Mouse (Mus musculus) frontal cortex, postnatal 36 days (tissue): ENCODE measurements around the gene Dand5.

Experiments
- DNase-seq, 2 experiments: peaks; one replicate each; pipeline ENCODE4 v3.0.0; 2022; ENCODE audit warnings: low spot score in 2 of 2

The Dand5 gene

DNA sequence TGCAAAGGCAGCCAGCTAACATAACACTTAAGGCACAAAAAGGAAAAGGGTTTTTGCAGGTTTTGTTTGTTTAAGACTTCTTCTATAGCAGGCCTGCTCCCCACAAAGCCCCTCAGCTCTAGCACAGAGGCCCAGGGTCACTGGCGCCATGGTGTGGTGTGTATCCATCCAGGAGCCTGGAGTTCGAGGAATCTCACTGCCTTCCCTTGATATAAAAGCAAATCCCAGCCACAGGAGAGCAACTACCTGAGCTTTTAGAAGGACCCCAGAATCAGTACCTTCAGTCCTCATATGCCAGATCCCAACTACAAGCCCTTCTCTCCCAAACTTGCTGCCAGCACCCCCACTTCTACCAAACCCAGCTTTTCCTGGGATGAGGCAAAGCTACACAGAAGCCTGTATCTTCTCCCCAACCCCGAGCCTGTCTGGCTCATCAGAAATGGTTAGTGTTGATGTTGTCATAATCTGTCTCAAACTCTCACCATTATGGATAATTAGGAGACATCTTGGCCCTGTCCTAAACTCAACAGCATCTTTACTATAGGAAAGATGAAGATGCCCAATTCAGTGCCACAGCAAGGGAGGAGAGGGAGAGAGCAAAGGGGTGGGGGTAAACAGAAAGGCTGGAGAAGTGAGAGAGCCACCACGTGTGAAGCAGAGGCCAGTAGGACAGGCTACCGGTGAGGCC is 51.5 kb downstream of the Dand5 start:
- DNase-seq: no peak

DNA sequence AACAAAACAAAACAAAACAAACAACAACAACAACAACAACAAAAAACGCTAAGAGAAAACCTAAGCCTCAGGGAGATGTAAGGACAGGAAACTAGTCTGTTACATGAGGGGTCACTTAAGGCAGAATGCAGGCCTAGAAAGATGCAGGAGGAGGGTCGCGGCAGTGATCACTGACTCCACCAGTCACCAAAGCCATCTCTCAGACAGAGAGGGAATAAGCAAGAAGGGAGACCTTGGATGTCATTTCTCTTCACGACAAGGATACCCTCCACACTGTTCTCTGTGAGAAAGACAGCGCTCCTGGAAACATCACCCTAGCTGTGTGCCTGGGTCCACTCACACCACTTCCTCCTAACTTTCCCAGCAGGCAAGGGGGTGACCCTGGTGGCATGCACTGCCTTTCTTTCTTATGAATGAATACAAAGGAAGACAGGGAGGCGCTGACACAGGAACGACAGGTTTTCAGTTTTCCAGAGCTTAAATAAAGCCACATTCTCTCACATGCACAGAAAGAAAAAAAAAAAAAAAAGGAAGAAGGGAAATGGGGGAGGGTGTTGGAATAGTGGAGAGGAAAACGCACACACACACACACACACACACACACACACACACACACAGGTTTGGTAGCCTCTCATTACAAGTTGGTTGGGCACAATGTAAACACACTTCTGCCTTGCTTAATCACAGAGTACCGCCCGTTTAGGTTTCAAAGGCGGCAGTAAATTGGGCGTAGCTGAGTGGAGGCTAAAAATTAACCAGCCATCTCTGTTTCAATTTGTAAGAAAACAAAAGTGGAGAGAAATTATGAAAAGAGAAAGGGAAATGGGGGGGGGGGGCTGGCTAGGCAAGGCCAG is 52.3 kb downstream of the Dand5 start:
- DNase-seq: no peak

DNA sequence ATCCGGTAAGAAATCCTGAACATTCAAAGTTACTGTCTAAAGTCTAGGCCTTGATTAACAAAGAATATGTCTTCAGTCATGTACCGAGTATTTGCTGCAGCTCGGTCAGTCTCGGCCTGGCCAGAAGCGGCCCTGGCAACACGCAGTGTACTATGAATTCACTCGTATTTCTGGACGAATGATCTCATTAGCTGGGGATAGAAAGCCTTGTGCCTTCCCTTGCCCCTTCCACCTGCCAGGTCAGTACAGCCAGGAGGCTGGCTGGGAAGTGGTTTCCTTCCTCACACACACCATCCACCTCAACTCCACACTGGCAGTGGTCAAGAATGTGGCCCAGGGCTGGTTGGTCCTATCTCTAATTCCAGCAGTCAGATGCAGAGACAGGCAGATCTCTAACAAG is 53.3 kb downstream of the Dand5 start:
- no peak for DNase-seq

DNA sequence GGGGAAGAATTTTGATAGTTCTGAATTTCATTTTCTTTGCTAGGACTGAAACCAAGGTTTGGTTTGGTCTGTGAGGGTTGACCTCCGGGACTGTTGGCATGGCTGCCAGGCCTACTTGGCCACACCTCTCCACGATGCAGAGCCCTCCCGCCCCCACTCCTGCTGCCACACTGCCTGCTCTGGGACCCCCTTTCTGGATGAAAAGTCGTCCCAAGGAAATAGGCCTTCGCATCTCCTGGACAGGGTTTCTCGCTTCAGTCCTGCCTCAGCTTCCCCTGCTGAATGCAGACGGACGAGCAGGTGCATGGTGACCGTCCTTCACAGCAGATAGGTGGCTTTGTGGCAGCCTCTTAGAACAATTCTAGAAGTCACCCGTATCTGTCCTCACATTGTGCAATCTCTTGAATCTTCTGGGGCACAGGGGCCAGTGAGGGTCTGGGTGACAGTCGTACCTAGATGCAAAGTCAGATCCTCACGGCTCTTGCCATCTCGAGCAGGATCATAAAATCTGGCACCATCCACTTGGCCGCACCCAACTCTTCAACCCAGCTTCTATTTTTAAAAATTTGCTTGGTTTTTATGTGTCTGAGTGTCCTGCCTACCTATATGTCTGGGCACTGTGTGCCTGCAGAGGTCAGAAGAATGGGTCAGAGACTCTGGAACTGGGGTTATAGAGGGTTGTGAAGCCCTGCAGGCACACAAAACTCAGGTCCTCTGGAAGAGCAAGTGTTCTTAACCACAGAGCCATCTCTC is 54.1 kb downstream of the Dand5 start:
- DNase-seq: no peak

DNA sequence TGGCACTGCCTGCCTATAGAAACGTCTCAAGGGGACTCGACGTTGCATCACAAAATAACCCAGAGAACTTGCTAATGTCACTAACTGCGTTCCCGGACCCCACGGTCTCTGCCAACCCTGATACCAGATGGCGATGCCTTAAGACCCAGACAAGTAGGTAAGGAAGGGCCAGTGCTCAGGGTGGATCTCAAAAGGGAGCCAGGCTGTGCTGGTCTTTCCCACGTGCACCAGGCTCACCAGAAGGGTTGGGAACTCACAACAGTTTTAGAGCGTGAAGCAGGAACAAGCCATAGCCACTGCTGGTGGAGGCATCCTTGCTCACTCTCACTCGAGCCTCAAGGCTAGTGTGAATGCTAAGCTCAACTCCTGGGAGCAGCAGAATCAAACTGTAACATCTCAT is 55.4 kb downstream of the Dand5 start:
- DNase-seq: no peak

DNA sequence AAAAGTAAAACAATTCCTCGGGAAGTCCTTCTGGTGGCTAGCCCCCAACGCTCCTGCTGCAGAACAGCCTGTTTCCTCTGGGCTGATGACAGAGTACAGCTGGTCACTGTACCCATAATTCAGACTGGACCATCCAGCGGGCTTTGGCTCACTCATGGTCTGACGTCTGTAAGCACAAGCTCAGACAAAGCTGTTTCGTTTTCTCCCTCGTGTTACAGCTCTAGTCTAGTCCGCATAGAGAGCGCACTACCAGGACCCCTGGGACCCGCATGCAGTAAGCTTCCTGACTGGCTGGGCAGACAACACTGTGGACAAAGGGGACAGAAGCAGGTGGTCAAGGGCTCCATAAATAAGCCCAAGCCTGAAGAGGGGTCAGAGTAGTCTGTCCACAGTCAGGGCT is 56.2 kb downstream of the Dand5 start:
- DNase-seq: no peak

DNA sequence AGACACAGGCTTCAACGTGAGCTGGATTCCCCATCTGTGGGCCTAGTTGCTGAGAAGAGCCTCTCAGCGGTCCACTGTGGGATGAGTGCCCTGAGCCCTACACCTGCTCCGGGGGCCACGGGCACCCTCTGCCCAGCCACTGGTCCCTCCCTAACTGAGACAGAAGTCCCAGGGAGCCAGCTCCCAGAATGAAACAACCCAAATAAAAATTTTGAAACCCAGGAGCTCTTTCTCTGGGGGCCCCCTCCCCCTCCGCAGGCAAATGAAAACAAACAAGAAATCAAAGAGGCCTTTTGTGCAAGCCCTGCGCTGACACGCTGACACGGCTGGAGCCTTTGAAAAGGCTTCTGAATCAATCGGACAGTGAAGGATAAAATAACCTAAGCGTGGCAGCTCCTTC is 57.0 kb downstream of the Dand5 start:
- DNase-seq: no peak
